Mouse (Mus musculus): ENCODE measurements around the gene Fam120b. TPM values are rescaled to one million over a fixed set of nuclear protein-coding genes. Genes with fewer than 3 reads are reported as not detected.
"Not testable (repeated sequence)": the region's sequence is repeated elsewhere in the genome, so short reads cannot be mapped to it uniquely, and the experiment has no call there.

Gene Fam120b
- total RNA-seq, 2 experiments from 2014 or later: 20.7 to 20.8 TPM

DNA sequence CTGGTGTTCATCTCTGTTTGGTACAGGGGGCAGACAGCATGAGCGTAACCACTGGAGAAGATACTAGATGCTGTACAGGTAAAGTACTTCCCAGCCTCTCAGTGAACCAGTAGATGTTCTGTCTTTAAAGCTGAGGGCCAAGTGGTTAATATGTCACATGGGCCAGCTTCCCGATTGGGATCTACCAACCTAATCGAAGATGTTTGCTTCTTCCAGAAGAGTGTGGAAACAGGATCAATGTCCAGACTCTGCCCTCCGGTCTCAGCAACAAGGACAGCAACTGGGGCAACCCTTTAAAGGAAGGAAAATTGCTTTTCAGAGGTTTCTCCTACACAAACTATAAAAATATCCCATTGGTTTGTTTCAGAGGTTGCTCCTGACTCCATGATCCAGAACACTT, 35.5 kb downstream of the Fam120b start:
- DNase-seq: no peak

GRCm38 (mm10) chr17:15432036-15432435, 36.0 kb downstream of the Fam120b start:
- DNase-seq: no peak

DNA sequence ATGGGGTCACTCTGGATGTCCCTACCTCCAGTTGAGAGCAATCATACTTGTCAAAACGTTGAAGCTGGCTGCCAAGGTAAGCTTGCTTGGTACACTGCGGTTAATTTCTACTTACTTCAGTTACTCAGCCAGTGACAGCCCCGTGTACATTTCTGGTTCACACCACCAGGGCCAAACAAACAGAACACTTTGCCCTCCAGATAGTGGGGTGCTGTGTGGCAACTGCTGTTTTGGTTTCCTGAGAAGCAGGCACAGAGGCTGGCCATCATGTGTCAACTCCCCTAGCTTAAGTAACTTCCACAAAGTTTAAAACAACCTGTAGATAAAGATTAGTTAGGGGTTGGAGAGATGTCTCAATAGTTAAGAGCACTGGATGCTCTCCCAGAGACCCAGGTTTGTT, 38.7 kb downstream of the Fam120b start:
- no peak for DNase-seq

- no peak for DNase-seq
Measured at GRCm38 (mm10) chr17:15440067-15440462, 44.1 kb downstream of the Fam120b start.

- DNase-seq: no peak
Measured at GRCm38 (mm10) chr17:15440463-15441121, 44.6 kb downstream of the Fam120b start.

GRCm38 (mm10) chr17:15445421-15445820, 49.4 kb downstream of the Fam120b start:
- no peak for DNase-seq

- no peak for DNase-seq
Measured at GRCm38 (mm10) chr17:15447831-15448230, 51.8 kb downstream of the Fam120b start.

DNA sequence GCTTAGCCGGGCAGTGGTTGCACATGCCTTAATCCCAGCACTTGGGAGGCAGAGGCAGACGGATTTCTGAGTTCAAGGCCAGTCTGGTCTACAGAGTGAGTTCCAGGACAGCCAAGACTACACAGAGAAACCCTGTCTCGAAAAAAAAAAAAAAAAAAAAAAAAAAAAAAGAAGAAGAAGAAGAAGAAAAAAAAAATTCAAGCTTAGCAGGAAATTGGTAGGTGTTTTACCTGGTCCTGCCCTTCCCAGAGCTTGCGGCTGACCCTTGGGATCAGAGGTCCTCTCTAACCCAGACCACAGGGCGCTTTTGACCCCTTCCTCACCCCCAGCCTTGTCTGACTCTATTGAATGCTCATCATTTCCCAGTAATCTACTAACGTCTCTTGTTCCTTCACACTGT, 53.1 kb downstream of the Fam120b start:
- DNase-seq: not testable (repeated sequence)

- peak; percentile 48 to 69 for DNase-seq
Measured at GRCm38 (mm10) chr17:15449606-15450005, 53.6 kb downstream of the Fam120b start.

DNA sequence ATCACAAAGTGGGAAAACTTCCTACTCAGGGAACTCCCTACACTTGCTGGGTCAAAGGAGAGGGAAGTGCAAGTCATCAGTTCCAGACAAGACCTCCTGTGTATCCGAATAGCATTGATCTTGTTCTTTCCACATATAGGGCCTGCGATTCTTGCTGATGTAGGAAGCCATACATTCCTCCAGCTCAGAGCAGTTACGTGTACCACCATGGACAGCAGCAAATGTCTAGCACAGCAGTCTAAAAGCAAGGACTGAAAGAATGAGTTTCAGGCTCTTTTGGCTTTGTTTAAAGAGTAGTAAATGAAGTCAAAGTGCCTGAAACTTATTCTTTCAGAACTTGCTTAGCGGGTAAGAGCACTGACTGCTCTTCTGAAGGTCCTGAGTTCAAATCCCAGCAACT, 59.2 kb downstream of the Fam120b start:
- no peak for DNase-seq

DNA sequence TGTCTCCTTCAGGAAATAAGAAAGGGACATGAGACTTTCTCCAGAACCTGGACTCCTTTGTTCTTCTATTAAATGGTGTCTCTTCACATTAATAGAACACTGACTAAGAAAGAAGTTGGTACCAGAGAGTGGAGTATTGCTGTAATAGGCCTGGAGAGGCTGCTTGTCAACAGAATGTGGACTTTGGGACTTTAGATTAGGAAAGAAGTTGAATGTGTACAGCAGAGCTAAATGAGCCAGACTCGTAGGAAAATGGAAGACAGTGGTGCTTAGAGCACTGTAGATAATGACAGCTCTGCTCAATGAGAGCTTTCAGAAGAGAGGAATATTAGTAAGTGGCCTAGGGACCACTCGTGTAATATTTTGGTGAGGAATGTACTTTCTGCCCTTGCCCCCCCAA, 60.6 kb downstream of the Fam120b start:
- DNase-seq: no peak

DNA sequence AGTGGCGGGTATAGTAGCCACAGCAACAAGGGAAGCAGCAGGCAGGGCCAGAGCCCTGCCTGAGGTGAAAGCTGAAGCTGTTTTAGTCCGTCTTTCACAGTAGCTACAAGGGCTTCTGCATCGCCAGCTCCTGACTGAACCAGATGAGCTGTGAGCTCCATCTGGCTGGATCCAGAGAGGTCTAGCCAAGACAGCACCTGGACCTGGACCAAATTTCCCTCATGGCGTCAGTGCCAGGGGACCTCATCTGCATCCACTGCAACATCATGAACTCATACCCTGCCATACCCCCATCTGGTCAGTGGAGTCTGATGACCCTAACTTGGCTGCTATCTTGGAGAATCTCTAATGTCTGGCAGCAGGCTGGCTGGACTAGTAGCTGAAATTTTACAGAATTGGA, 63.8 kb downstream of the Fam120b start:
- DNase-seq: no peak

DNA sequence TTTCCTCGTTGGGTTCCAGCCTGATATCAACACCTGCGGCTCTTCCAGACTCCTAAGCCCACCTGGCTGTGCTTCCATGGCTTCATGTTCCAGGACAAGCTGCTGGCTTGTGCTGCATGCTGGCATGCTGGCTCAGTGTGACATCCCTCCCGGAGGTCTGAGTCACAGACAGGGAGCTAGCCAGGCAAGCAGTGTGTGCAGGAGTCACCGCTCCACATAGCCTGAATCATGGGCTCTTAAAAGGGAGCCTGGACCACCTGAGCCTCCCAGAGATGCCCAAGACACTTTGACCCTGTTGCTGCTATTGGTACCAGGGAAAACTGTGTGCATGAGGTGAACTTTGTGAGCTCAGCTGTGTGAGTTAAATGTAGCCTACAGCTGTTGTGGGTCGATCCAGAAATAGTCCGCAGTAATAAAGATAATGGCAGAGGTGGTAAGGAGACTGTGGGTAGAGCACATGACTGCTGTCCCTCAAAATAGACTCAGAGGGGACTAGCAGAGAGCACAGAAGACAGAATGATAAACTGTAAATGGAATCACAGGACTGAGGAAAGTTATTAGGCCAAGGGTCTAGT, 66.0 kb downstream of the Fam120b start:
- peak; percentile 16 to 21 for DNase-seq

GRCm38 (mm10) chr17:15467669-15468068, 71.7 kb downstream of the Fam120b start:
- DNase-seq: peak; percentile 74 to 80

- no peak for DNase-seq
Measured at GRCm38 (mm10) chr17:15472671-15473070, 76.7 kb downstream of the Fam120b start.

Other genes starting within 250 kb of the Fam120b start
- 1 to 10 TPM; 3.6 to 5.2 TPM for gene Dll1, start 19.3 kb upstream of the Fam120b start, total RNA-seq (2021)
- 100 to 1,000 TPM; 172 to 189 TPM for gene Psmb1, start 103.5 kb downstream of the Fam120b start, total RNA-seq (2021)
- gene Tbp, start 103.7 kb downstream of the Fam120b start, total RNA-seq (2021): 10 to 100 TPM; 24.5 to 27.7 TPM
- 10 to 100 TPM; 33.2 to 34.6 TPM for gene Pdcd2, start 131.1 kb downstream of the Fam120b start, total RNA-seq (2021)
- 1 to 10 TPM; 4.1 to 4.6 TPM for gene Prdm9, start 168.2 kb downstream of the Fam120b start, total RNA-seq (2021)